ENCODE assay signal across 8 mouse cellular contexts in the genomic region with DNA sequence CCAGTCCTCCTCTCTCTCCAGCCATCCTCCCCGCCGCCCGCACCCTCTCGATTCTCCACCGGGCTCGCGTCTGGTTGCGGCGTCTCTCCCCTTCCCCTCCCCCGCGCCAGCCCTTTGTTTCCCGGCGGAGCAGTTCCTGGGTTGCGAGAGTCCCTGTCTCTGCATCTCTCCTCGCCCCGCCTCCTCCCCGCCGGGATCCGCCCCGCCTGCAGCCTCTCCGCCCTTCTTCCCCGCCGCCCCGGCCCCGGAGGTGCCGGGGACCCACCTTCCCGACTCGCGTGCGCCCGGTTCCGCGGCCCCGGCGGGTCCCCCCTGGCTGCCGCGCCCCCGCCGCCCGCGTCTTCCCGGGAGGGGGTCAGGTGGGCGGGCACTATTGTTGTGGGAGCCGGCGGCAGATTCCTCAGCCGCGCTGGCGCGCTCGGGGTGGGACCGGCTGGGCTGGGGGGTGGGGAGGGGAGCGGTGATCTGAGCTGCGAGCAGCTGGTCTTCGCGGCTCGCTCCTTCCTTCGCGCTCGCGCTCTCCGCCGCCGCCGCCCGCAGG. TPM values are rescaled to one million over a fixed set of nuclear protein-coding genes. Genes with fewer than 3 reads are reported as not detected.
A peak's percentile ranks its signal among the peaks of the same experiment; 100 is the strongest.
DNase-seq lines count a peak whose midpoint lies in the region; ATAC-seq and TF ChIP-seq lines count a peak whose summit lies in the region.

No protein-coding gene starts in this region.

- DNase-seq in heart, postnatal 10 days, result peak; percentile 82 to 85
- peak; percentile 89 to 92 for DNase-seq in kidney, postnatal 4 days
- DNase-seq in liver, postnatal 0 days, result peak; percentile 62
- peak; percentile 75 to 79 for DNase-seq in thymus, adult 18-20 months

- WGBS in forebrain, embryonic 13.5 days, result under 1% methylated on average over 61 of the region's 65 CpGs
- whole genome bisulfite sequencing in liver, postnatal 0 days (ENCODE audit: insufficient replicate concordance), result 1% methylated on average over 46 of the region's 65 CpGs
- WGBS in neural tube, embryonic 14.5 days, result 1% methylated on average over 50 of the region's 65 CpGs

- TF ChIP-seq EP300 in liver, postnatal 0 days (IDR thresholded peaks at IDR 0.05; ENCODE audit: low read depth), result no peak

- H3K9ac ChIP-seq in forebrain, embryonic 13.5 days, result peak overlapping the region; percentile 92
- peak overlapping the region; percentile 44 for H3K9ac ChIP-seq in liver, postnatal 0 days (replicated peaks)
- H3K9ac ChIP-seq in neural tube, embryonic 14.5 days (replicated peaks; ENCODE audit: low read depth, low read length), result peak overlapping the region; percentile 78

- peaks cover 90% of the 10 kb centered on the region for H3K4me1 ChIP-seq in E14TG2a.4 (replicated peaks; ENCODE audit: low read depth, low read length)
- no peaks in the 10 kb centered on the region for H3K4me1 ChIP-seq in brown adipose tissue, adult 24 weeks (ENCODE audit: control insufficient read depth, insufficient read depth, insufficient read length, low read length)
- peaks cover 62% of the 10 kb centered on the region for H3K4me1 ChIP-seq in forebrain, embryonic 13.5 days
- H3K4me1 ChIP-seq in liver, postnatal 0 days (ENCODE audit: insufficient read depth), result peaks cover 18% of the 10 kb centered on the region
- peaks cover 40% of the 10 kb centered on the region for H3K4me1 ChIP-seq in neural tube, embryonic 14.5 days (ENCODE audit: control insufficient read depth, insufficient read depth, low read length)

- H3K27me3 ChIP-seq in E14TG2a.4 (ENCODE audit: insufficient read depth, low read length), result peaks cover 59% of the 10 kb centered on the region
- peaks cover 34% of the 10 kb centered on the region for H3K27me3 ChIP-seq in forebrain, embryonic 13.5 days
- peaks cover 89% of the 10 kb centered on the region for H3K27me3 ChIP-seq in liver, postnatal 0 days (ENCODE audit: insufficient read depth, low read length)
- no peaks in the 10 kb centered on the region for H3K27me3 ChIP-seq in neural tube, embryonic 14.5 days (ENCODE audit: control insufficient read depth, insufficient read depth, low read length)

- H3K27ac ChIP-seq in brown adipose tissue, adult 24 weeks (replicated peaks; ENCODE audit: low read depth, low read length), result no peak overlapping the region
- peak overlapping the region; percentile 97 for H3K27ac ChIP-seq in forebrain, embryonic 13.5 days
- H3K27ac ChIP-seq in liver, postnatal 0 days (ENCODE audit: low read depth), result no peak overlapping the region
- peak overlapping the region; percentile 95 for H3K27ac ChIP-seq in neural tube, embryonic 14.5 days (ENCODE audit: low read depth, low read length)

- ATAC-seq in forebrain, embryonic 13.5 days, result peak; percentile 79
- peak; percentile 18; the same call in 1 of the 2 replicates for ATAC-seq in liver, postnatal 0 days
- peak; percentile 68 for ATAC-seq in neural tube, embryonic 14.5 days (ENCODE audit: low read depth)

- TF ChIP-seq CTCF in E14TG2a.4 (conservative IDR thresholded peaks at IDR 0.05; ENCODE audit: low read length), result no peak
- no peak for TF ChIP-seq CTCF in liver, postnatal 0 days (IDR thresholded peaks at IDR 0.05; ENCODE audit: low read depth)

- H3K4me3 ChIP-seq in E14TG2a.4 (replicated peaks; ENCODE audit: low read length), result peak overlapping the region; percentile 87
- peak overlapping the region; percentile 49 for H3K4me3 ChIP-seq in brown adipose tissue, adult 24 weeks (ENCODE audit: insufficient read depth, low read depth, low read length)
- H3K4me3 ChIP-seq in forebrain, embryonic 13.5 days, result peak overlapping the region; percentile 72
- H3K4me3 ChIP-seq in liver, postnatal 0 days (ENCODE audit: low read depth, low read length), result peak overlapping the region; percentile 66
- peak overlapping the region; percentile 69 for H3K4me3 ChIP-seq in neural tube, embryonic 14.5 days (ENCODE audit: low read depth, low read length)

- intact Hi-C loops in heart, postnatal 10 days (cut with DNase I), result no loop called here

- no peaks in the 10 kb centered on the region; the same call in 1 of the 2 replicates for H3K36me3 ChIP-seq in E14TG2a.4 (ENCODE audit: insufficient read depth, low read length)
- H3K36me3 ChIP-seq in forebrain, embryonic 13.5 days (ENCODE audit: poor library complexity, severe bottlenecking), result peaks cover 8% of the 10 kb centered on the region
- H3K36me3 ChIP-seq in liver, postnatal 0 days (replicated peaks; ENCODE audit: insufficient read depth, low read length), result no peaks in the 10 kb centered on the region
- peaks cover 3% of the 10 kb centered on the region; the same call in 1 of the 2 replicates for H3K36me3 ChIP-seq in neural tube, embryonic 14.5 days (ENCODE audit: control insufficient read depth, insufficient read depth, low read length)

- H3K9me3 ChIP-seq in E14TG2a.4 (ENCODE audit: low read length), result no peaks in the 10 kb centered on the region
- H3K9me3 ChIP-seq in forebrain, embryonic 13.5 days (replicated peaks), result no peaks in the 10 kb centered on the region
- H3K9me3 ChIP-seq in liver, postnatal 0 days (ENCODE audit: low read length), result no peaks in the 10 kb centered on the region
- no peaks in the 10 kb centered on the region for H3K9me3 ChIP-seq in neural tube, embryonic 14.5 days (ENCODE audit: control insufficient read depth, low read length)

- H3K4me2 ChIP-seq in forebrain, embryonic 13.5 days, result peak overlapping the region; percentile 88
- peak overlapping the region; percentile 88 for H3K4me2 ChIP-seq in liver, postnatal 0 days (ENCODE audit: low read depth, low read length)
- H3K4me2 ChIP-seq in neural tube, embryonic 14.5 days (ENCODE audit: low read depth, low read length), result peak overlapping the region; percentile 84

RNA-seq across cellular contexts. Expression of a gene that starts 4.0 kb away (rescaled TPM):
- 0.46 and 0.95 TPM in 2 replicates for polyA plus RNA-seq in brown adipose tissue, adult 24 weeks (2012; ENCODE audit: insufficient read depth, insufficient read length, missing spikeins)
- polyA plus RNA-seq in forebrain, embryonic 13.5 days (2015; fragmentation: Nextera tagmentation; extraction: Ambion mirVana), result 82.1 and 94.8 TPM in 2 replicates
- total RNA-seq in heart, postnatal 10 days (2021), result 10 to 100 TPM; 13.6 to 14.0 TPM
- polyA plus RNA-seq in liver, postnatal 0 days (2015; fragmentation: Nextera tagmentation; extraction: Ambion mirVana), result 0.38 and 0.58 TPM in 2 replicates
- 84.9 and 101 TPM in 2 replicates for polyA plus RNA-seq in neural tube, embryonic 14.5 days (2014; fragmentation: Nextera tagmentation; extraction: Ambion mirVana)

RNA-seq across cellular contexts. Expression of a gene that starts 24.7 kb away (rescaled TPM):
- 37.3 and 42.5 TPM in 2 replicates for polyA plus RNA-seq in brown adipose tissue, adult 24 weeks (2012; ENCODE audit: insufficient read depth, insufficient read length, missing spikeins)
- 8.9 and 10.3 TPM in 2 replicates for polyA plus RNA-seq in forebrain, embryonic 13.5 days (2015; fragmentation: Nextera tagmentation; extraction: Ambion mirVana)
- total RNA-seq in heart, postnatal 10 days (2021), result 100 to 1,000 TPM; 187 to 200 TPM
- 5.3 and 7.7 TPM in 2 replicates for polyA plus RNA-seq in liver, postnatal 0 days (2015; fragmentation: Nextera tagmentation; extraction: Ambion mirVana)
- 10.2 and 11.6 TPM in 2 replicates for polyA plus RNA-seq in neural tube, embryonic 14.5 days (2014; fragmentation: Nextera tagmentation; extraction: Ambion mirVana)

RNA-seq across cellular contexts. Expression of a gene that starts 28.1 kb away (rescaled TPM):
- polyA plus RNA-seq in brown adipose tissue, adult 24 weeks (2012; ENCODE audit: insufficient read depth, insufficient read length, missing spikeins), result 28.1 and 50.7 TPM in 2 replicates
- polyA plus RNA-seq in forebrain, embryonic 13.5 days (2015; fragmentation: Nextera tagmentation; extraction: Ambion mirVana), result 32.5 and 33.3 TPM in 2 replicates
- total RNA-seq in heart, postnatal 10 days (2021), result 10 to 100 TPM; 55.2 to 57.2 TPM
- polyA plus RNA-seq in liver, postnatal 0 days (2015; fragmentation: Nextera tagmentation; extraction: Ambion mirVana), result 4.7 and 9.2 TPM in 2 replicates
- polyA plus RNA-seq in neural tube, embryonic 14.5 days (2014; fragmentation: Nextera tagmentation; extraction: Ambion mirVana), result 17.9 and 24.9 TPM in 2 replicates

RNA-seq across cellular contexts. Expression of a gene that starts 42.6 kb away (rescaled TPM):
- polyA plus RNA-seq in brown adipose tissue, adult 24 weeks (2012; ENCODE audit: insufficient read depth, insufficient read length, missing spikeins), result 1.7 and 1.8 TPM in 2 replicates
- 6.3 and 7.0 TPM in 2 replicates for polyA plus RNA-seq in forebrain, embryonic 13.5 days (2015; fragmentation: Nextera tagmentation; extraction: Ambion mirVana)
- total RNA-seq in heart, postnatal 10 days (2021), result 1 to 10 TPM in 1 of 2 experiments, under 1 TPM in 1; 0.84 to 1.9 TPM
- polyA plus RNA-seq in liver, postnatal 0 days (2015; fragmentation: Nextera tagmentation; extraction: Ambion mirVana), result 0.94 and 1.2 TPM in 2 replicates
- 4.7 and 7.3 TPM in 2 replicates for polyA plus RNA-seq in neural tube, embryonic 14.5 days (2014; fragmentation: Nextera tagmentation; extraction: Ambion mirVana)

Comparison
In these comparisons a context has a peak if more than half of its experiments do, and no peak if none do; other contexts are left out.
1. H3K27ac ChIP-seq: peak in forebrain, embryonic 13.5 days (single experiment) and neural tube, embryonic 14.5 days (single experiment); none in brown adipose tissue, adult 24 weeks (single experiment) and liver, postnatal 0 days (single experiment).
2. ATAC-seq: peak in every context shown above with its lines; median percentile 79 in forebrain, embryonic 13.5 days; 68 in neural tube, embryonic 14.5 days; 18 in liver, postnatal 0 days.
3. RNA of a gene that starts 4.0 kb away (polyA plus RNA-seq): 84.9 to 101 TPM in neural tube, embryonic 14.5 days and 82.1 to 94.8 TPM in forebrain, embryonic 13.5 days; 0.46 to 0.95 TPM in brown adipose tissue, adult 24 weeks and 0.38 to 0.58 TPM in liver, postnatal 0 days; every median in the first group is over 10 times any median in the second.
4. Peak in every context shown above with its lines, with median percentiles within 50 percentile points of each other: H3K4me3 ChIP-seq, H3K4me2 ChIP-seq, H3K9ac ChIP-seq and DNase-seq.